Mouse (Mus musculus) lung, postnatal 36 days (tissue): Measurements from ENCODE around the gene Amigo1.
A peak's percentile ranks its signal among the peaks of the same experiment; 100 is the strongest.

Source experiments
- DNase-seq: peaks from one replicate; pipeline ENCODE4 v3.0.0; 2022; ENCODE audit warnings: mixed read lengths

The Amigo1 gene

DNA sequence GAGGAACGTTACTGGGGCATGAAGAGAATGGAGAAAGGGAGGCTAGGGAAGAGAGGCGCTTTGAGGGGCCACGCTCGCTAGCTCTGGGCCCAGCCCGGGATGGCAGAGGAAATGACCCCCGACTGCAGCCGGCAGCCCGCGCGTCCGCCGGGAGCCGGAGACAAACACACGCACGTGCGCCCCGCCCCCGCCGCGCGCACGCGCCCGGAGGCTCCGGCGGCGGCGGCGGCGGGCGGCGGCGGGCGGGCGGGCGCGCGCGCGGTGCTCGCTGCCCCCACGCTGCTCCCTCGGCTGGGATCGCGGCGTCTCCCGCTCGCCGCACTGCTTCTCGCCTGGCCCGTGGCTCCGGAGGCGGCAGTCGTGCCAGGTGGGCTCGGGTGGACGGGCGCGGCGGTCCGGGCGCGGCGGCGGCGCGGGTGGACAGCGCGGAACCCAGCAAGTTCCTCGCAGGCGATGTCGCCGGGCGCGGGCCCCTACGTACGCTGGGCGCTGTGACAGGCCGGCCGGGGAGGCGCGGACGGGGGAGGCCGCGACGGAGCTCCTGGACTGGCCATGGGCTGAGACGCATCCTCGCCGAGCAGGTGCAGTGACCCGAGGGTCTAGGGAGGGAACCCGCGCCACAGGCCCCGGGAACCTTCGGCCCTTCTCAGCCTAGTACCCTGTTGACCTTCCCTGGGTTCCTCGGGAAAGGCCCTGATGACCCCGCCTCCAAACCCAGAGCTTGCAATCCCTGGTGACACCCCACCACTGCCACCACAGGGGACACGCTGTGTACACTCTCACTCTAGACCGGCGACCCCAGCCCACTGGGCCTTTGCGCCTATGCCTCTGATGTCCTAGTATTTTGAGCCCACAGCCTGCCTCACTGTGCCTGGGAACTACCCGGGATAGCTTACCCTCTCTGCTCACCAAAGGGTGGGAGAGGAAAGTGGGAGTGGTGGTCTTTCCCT lies at the start of gene Amigo1:
TSS of gene Amigo1 (plus strand) at position 238 of the 950 bp plus-strand sequence.
- DNase-seq: peak; percentile 62

DNA sequence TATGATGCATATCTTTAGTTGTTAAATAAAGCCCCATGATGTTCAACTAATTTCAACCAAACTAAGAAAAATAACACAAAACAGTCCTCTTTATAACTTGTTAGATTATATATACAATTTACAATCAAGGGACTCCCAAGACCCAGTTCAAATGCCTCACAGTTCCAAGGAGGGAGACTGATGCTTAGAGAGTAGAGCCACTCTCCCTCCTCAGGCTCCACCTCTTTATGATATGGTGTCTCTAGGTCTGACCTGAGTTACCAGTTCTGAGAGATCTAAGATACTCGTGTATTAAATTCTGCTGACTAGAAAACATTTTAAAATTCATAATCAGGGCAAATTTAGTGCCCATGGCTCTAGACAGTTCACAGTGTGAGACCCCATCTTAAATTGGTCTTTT lies 47.0 kb upstream of the Amigo1 start:
- DNase-seq: no peak

DNA sequence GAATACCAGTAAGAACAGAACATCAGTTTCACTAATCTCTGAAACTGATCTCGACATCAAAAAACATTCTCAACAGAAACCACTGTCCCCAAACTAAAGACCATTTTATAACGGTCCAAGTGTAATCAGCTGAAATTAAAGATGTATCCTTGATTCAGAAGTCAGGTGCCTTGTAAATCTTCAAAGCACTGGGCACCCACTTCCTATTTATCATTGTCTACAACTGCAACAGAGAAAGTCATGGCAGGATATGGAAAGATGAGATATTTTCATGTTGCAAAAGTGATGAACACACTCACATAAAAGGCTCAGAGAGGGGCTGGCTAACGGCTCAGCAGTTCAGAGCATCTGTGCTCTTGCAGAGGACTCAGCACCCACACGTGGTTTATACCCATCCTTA lies 45.3 kb upstream of the Amigo1 start:
- no peak for DNase-seq

DNA sequence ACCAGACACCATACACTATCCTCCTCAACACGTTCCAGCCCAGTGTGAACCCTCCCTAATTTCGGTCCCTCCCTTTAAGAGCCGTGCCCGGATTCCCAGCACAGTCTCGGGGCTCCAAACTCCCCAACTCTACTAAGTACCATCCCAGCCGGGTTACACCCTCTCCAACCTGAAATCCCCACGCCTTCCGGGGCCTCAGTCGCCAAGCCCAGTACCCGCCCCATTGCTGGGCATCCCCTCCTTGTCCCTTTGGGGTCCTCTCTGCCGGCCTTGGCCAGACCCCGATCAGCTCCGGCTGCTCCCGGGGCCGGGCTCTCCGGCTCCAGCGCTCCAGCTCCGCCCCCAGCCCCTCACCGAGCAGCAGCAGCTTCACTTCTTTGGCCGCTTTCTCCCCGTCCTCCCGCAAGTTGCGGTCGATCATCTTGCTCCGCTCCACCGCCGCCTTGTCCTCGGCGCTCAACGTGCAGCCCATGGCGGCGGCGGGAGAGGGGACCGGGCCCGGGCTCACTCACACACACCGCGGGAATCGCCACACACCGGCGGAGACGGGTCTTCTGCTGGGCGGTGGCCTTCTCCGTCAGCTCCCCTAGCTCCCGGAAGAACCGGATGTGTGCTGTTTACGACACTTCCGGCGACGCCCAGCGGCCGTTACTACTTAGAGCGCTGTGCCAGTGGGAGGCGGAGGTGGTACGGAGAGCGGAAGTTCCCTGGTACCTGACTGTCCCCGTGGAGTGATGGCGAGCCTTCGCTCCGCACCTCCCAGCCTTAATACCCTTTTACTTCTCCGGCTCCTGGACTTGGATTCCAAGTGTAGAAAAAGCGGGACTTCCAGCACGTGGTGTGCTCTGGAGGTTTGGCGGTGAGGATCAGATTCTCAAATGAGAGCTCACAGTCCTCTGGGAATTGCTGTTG lies 40.3 kb upstream of the Amigo1 start, which contains the start of gene Gnai3:
TSS of gene Gnai3 (minus strand) at position 613 of the 912 bp plus-strand sequence.
- DNase-seq: peak; percentile 97

DNA sequence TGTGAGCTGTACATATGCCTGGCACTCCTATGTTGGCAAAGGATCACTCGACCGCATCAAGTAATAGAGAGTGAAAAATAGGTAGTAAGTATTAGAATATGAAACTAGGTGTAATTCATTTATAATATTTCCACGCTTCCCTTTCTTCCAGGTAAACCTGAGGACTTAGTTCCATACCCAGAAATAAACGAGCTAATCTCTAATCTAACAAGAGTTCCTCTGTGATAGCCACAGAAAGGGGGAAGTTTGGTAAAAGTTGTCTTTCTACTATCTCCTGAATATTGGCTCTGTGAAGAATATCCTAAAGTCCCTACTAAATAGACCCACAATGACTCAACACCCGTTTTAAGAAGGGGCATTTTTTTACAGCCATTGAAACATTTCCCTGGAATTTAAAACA lies 39.5 kb upstream of the Amigo1 start:
- DNase-seq: no peak

DNA sequence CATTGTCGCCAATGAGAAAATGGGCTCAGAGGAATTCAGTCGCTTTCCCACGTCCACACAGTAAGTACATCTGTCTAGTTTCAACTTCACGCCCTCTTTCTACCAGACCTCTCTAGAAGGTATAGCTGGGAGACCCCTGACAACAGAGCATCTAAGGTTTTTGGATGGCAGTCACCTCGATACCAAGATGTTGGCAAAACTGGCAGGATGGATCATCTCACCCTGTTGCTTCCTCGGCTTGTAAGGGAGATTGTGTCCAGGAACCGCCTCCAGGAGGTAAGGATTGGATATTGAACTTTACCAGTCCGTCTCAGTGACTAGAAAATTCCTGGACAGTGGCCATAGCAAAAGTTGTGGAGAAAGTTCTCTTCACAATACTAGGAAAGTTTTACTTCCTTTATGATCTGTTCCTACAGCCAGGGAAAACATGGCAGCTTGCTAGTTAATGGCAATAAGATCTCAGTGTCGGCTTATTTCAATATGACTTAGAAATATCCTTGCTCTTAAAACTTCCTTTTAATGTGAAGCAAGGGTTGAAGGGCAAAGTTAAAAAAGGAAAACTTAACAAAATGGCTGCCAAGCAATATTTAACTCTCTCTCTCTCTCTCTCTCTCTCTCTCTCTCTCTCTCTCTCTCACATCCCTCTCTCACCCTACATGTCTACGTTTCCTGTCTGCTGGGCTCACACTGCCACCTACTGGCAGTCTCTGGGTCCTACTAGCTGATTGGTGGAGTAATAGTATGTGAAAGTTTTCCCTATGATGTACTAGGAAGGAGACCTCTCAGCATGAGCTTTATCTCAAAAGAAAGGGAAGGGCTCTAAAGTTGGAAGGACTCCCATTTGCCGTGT lies 38.5 kb upstream of the Amigo1 start:
- peak; percentile 96 for DNase-seq

DNA sequence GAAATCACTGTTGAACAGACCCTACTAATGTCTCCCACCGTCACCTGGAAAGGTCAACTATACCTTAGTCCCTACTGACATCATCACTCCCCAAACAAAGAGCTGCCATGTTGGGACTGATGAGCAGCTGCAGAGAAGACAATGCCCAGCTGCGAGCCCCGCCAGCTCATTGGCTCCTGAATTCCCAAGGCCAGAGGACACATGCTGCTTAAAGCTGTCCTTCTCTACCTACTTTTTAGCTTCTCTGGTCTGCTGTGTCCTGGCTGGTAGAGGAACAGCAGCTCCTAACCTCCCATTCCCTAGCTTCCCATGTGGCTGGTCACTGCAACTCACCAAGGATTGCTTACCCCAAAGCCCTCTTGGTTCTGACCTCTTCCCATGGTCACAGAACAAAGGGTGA lies 33.8 kb upstream of the Amigo1 start:
- no peak for DNase-seq

DNA sequence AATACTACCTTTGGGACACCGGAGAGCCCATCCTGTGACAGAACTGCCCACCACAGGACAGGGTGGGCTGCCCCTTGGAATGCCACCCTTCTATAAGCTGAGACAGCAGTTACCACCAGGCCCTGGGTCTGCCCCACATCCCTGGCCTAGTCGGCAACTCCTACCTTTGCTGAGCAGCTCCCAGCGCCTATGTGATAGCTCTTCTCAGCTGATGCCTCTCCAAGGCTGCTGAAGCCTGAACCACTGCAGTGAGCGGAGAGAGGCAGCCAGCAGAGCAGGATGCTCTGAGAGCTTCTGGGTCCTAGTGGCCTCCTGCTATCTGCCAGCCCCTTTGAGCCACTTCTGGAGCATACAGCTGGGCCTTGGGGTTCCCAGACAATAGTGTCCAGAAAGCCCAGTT lies 31.5 kb upstream of the Amigo1 start, which contains the start of gene Gpr61:
TSS of gene Gpr61 (minus strand) at position 227 of the 400 bp plus-strand sequence.
- DNase-seq: no peak

DNA sequence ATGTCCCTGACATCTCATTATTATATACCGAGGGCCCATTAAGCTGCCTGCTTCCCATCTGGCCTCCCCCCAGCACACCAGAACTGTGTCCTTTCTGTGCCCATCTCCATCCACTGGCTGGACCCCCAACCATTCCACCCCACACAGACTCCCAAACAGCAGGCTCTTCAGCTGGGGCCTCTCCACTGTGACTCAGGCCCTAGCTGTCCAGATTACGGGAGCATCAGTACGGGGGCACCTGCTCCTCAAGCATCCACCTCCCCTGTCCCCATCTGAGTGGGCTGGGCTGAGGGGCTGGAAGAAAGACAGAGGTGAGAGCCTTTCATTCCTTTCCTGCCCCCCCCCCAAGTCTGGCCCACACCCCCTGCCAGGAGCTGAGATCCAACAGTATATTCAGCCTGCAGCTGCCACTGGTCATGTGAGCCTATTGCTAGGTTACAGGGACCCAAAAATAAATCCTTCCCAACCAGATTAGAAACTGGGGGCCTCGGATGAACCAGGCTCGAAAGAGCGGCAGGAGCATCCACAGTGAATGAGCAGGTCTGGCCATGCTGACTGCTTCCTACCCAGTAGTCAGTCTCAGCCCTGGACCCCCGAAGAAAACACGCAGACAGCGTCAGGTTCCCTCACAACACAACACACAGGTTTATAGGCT lies 27.6 kb upstream of the Amigo1 start:
- no peak for DNase-seq

DNA sequence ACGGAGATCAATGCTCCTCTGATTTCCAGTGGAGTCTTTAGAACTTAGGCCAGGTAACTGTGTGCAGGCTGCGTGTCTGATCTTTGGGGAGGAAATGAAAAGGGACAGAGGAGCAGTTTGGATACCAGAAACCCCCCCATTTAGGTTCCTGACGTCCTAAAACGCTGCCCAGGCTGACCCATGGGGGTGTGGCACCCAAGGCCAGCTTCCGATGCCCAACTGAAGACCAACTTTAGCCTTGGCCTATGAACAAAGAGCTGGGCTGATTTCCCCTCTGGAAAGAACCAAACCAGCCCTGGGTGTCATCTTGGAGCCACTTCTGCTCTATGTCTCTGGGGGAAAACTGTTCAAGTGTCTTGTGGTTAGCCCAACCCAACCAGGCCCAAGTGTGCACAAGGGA lies 22.0 kb upstream of the Amigo1 start:
- DNase-seq: no peak

DNA sequence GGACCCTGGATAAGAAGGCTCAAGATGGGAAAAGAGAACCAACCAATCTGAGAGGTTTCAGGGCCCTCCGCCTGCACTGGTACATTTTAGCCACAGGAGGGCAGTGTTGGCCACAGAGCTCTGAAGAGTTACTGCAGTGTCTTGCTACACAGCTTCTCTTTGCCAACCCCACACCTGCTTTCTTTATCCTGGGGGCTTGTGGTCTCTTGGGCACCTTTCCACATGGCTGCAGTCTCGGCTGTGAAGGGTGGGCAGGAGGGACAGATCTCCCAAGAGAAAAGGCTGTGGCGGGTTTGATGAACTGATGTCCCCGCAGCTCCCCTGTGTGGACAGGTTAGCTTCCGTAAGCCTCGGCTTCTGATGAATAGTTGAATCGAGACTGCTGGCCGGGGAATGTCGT lies 21.3 kb upstream of the Amigo1 start:
- DNase-seq: peak; percentile 85

DNA sequence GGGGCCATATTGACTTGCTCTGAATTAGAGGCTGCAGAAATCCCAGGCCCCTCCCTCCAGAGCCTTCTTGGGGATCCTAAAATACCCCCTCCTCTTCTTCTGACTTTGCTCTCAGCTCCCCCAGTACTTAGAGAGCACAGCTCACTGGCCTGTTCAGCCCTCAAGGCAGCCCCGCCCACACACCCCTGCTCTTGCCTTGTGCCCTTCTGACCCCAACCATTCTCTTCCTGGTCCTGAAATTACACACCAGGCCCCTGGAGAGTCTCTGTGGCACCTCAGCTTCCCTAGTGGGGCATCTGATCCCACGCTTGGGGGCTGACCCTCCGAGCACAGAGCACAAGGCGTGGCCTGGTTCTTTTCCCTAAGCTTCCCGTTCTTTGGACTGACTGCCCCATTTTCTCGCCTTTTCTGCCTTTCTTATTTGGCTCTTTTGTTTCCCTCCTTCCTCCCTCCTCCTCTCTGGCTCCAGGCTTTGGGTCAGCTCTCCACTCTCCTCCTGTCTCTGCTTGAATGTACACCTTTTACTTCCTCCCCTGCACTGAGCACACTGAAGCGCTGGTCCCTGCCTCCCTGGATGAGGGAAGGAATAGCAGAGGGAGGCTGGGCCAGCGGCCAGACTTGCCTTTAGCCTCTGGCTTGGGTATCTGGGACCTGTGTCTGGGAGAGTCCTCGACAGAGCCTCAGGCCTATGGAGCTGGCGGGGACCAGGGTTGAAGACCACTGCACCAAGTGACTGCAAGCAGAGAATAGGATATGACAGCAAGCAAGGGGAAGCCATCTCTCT lies 20.4 kb upstream of the Amigo1 start:
- no peak for DNase-seq

DNA sequence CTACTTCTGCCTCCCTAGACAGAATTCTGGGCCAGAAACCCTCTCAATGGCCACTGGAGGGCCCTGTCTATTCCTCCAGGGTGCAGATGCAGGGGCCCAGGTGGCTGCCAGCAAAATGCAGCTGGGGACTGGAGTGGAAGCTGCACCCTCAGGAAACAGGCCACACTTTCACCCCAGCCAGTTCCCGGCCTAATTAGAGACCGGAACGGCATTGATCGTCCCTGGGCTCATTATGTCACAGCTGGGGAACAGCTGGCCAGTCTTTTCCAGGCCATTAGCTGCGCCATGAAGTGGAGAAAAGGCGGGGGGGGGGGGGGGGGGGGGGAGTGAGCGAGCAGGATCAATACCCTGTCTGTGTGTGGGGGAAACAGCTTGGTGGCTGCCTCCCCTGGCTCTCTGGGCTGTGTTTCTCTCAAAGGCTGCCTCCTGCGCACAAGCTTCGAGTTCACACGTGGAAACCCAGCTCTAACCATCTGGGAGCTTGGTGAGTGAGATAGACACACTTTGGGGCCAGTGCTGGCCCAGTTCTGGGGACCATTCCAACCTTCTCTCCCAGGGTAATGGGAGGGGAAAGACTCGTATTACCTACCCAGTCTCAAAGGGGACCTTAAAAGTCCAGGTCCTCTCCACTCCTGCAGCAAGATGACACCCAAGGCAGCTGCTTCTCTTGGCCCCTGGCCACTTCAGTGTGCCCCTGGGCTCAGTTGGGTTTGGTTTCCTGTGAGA lies 19.5 kb upstream of the Amigo1 start:
- peak; percentile 48 for DNase-seq

DNA sequence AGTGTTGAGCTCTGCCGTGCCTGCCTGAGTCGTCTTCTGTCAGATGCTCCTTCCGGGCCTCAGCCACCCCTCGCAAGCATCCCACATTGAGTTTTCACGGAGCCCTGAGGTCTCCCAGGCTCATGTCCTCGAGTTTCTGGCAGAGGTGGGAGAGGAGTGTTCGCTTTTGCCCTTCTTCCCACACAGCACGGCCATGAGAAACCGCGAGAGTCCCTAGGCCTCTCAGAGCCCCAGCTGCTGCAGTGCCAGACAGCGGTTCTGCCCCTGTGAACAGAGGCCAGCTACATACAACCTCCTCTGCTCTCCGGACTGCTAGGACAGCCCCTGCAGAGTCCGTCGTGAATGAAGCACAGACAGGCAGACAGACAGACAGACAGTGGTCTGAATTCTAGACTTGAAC lies 18.6 kb upstream of the Amigo1 start:
- DNase-seq: no peak

DNA sequence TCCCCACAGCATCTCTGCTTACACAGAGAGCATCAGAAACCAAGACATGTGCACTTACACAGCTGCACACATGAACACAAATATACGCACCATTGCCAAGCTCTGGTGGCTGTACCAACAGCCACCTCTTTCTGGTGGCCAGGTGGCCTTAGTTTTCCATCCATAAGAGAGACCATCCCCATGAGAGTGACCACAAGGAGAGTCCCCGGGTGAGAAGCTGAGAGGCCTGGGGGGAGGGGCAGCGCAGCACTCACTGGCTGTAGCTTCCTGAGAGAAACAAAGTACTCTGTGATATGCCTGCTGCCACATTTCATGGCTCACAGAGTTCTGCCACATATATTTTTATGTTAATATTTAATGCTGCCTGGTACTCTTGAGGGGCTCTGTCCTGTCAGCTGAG lies 16.9 kb upstream of the Amigo1 start:
- DNase-seq: no peak

DNA sequence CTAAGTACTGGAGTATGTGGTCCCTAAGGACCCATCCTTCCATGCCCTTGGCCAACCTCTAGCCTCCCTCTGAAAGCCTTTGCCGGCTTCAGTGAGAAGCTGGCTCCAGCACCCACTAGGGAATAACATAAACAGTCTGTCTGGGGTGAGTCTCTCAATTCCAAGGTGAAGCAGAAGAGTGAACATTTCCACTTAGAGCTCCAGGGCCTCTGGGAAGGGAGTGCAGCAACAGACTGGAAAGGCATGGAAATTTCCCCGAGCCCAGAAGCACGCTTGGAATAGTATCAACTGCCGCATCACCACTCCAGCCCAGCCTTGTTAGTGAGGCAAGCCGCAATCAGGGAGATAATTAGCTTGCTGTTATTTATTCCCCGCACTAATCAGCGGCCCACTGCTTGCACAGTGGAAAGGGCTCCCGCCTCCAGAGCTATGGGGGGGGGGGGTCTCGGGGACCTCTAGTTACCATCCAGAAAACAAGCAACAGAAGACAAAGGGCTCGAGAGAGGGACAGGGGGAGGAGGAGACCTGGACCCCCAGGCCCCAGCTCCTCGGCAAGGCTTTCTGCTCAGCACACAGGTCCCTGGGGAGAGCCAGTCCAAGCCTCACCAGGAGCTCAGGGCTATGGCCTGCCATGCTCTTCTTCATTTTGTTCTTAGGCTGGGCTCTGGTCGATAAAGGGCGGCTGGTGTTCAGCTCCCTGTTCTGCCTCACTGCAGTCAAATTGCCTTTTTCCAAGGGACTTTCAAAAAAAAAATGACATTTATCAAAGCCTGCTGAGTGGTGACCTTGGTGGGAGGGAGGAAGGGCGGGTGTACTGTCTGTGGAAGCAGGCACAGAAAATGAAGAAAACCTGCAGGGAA lies 11.2 kb upstream of the Amigo1 start:
- peak; percentile 22 for DNase-seq

DNA sequence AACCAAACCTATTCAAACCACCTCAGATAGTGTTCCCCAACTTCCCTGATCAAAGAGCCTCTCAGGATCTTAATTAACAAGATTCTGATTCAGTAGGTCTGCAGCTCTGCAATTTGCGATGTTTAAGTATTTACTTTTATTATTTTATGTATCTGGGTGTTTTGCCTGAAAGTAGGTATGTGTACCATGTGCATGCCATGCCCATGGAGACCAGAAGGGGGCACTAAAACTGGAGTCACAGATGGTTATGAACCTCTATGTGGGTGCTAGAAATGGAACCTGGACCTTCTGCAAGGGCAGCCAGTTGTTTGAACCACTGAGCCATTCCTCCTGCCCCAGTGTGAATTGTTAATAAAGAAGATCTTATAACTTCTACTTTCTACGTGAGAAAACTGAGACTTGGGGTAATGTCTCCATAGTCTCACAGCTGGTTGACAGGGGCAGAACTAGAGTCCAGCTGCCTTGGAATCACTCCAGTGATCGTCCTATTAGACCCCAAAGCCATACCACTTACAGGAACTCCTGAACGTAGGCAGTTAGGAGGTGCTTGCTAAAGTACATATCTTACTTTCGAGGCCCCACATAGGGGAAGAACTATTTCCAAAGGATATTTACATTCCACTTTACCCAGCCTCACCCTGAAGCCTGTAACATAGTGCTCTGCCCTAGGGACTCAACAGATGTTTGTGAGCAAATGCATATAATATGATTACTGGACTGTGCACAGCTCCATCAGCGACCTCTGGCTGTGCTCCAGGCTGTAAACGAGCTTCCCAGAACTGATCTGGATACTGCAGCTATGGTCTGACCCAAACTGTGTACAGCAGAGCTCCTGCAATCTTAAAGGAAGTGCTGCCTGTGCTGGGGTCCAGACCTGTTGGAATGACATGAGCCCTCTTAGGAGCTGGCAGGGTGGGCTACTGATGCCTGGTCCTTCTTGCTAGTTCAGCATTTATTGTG lies 7.1 kb upstream of the Amigo1 start:
- no peak for DNase-seq

DNA sequence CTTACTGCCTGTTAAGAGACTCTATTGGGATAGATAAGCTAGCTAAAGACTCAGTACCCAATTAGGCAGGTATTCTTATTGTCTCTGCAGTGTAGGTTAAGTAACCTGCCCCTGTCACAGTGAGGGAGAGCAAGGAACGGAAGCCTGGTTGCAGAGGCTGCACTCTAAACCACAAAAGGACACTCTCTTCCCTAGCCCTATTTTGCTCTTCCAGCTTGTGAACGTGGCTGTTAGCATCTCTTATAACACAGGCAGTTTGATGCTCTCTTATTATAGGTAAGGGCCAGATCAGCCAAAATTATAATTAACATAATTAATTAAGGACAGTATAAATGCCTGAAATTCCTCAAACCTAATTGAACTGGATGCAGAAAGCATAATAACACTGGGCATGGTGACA lies 5.6 kb upstream of the Amigo1 start:
- DNase-seq: no peak
